Mouse (Mus musculus) embryonic fibroblast, embryonic 13.5 days (primary cell): ENCODE measurements around the gene Pwwp2b. TPM values are rescaled to one million over a fixed set of nuclear protein-coding genes. Genes with fewer than 3 reads are reported as not detected.

Source experiments
- H3K27ac ChIP-seq: 2 replicates; pipeline ENCODE4 v1.5.1; 2012; ENCODE audit warnings: low read length, control low read depth, inconsistent platforms; ENCODE audit not compliant: insufficient read depth
- H3K4me1 ChIP-seq: 2 replicates; pipeline ENCODE4 v1.6.1; 2011; ENCODE audit warnings: low read length; ENCODE audit not compliant: control insufficient read depth, insufficient read depth
- H3K4me3 ChIP-seq: 2 replicates; pipeline ENCODE4 v1.5.1; 2011; ENCODE audit warnings: mild to moderate bottlenecking, control low read depth, low read length; ENCODE audit not compliant: insufficient read depth
- CTCF ChIP-seq: IDR thresholded peaks from 2 replicates; pipeline ENCODE4 v1.5.1; 2011; ENCODE audit warnings: mild to moderate bottlenecking, control low read depth, low read length, moderate library complexity, borderline replicate concordance; ENCODE audit not compliant: insufficient read depth
- POLR2A ChIP-seq: IDR thresholded peaks from 2 replicates; pipeline ENCODE4 v1.6.1; 2011; ENCODE audit warnings: low read depth, mild to moderate bottlenecking, control low read depth, low read length, moderate library complexity
- polyA plus RNA-seq: library from polyadenylated mRNA; stranded (reverse); fragments of >200 nt; gene quantifications from 2 replicates; pipeline ENCODE4 v1.2.4, GENCODE M21; 2011; ENCODE audit warnings: low read depth; ENCODE audit not compliant: missing spikeins, insufficient read length

Gene Pwwp2b
- polyA plus RNA-seq, 1 experiment, result 8.9 TPM

DNA sequence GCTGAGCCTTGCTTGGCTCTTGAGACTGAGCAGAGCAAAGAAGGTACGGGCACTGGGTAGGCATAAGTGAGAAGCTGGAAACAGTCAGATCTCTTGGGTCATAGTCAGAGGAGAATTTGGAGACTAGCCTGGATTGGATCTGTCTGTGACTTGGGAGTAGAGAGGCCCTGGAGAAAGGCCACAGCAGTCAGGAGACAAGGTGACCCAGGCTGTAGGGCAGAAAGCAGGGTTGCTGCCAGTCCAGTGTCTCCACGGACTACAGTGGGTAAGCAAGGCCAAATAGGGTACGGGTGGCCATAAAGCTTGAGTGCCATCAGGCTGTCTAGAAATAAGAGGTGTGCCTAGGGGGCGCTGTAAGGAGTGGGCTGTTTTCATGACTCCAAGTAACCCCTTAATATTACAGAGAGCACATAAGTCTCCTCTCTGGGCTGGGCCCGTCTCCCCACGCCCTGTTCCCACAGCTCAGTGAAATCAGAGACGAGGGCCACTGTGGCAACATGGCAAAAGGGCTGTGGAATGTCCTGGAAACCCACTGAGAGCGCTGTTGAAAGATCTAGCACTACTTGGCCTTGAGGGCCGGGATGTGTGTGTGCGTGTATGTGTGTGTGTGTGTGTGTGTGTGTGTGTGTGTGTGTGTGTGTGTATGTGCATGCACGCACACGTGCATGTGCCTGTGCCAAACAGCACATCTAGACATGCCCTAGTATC, 12.5 kb upstream of the Pwwp2b start:
- H3K4me1 ChIP-seq, result peaks cover 5% of the 10 kb centered on the region; the same call in 1 of the 2 replicates
- no peak for TF ChIP-seq POLR2A
- TF ChIP-seq CTCF, result no peak
- no peak overlapping the region for H3K27ac ChIP-seq
- no peak overlapping the region for H3K4me3 ChIP-seq

GRCm38 (mm10) chr7:139239432-139239831, 8.8 kb upstream of the Pwwp2b start:
- H3K4me3 ChIP-seq, result no peak overlapping the region
- peaks cover 4% of the 10 kb centered on the region; the same call in 1 of the 2 replicates for H3K4me1 ChIP-seq
- no peak for TF ChIP-seq POLR2A
- TF ChIP-seq CTCF, result no peak
- no peak overlapping the region for H3K27ac ChIP-seq

DNA sequence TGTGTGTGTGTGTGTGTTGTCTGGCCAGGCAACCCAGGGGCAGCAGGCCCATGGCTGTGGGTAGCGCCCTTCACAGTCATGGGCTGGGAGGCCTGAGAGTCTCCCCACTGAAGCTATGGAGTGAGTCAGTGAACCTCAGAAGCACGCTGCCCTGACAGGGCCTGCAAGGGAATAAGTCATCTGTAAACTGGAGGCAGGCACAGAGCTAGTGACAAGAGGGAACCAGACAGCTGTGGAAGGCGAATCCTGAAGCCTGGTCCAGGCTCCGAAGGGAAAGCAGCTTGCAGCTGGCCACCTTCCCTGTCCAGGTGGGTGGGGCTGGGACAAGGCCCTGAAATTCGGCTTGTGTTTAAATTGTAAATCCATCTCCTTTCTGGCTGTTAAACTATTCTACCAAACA, 2.2 kb upstream of the Pwwp2b start:
- no peak overlapping the region for H3K4me3 ChIP-seq
- TF ChIP-seq CTCF, result no peak
- TF ChIP-seq POLR2A, result peak; percentile 20; the same call in 1 of the 2 replicates
- H3K27ac ChIP-seq, result peak overlapping the region; percentile 94
- H3K4me1 ChIP-seq, result peaks cover 8% of the 10 kb centered on the region

- H3K27ac ChIP-seq, result peak overlapping the region; percentile 94
- peaks cover 14% of the 10 kb centered on the region for H3K4me1 ChIP-seq
- TF ChIP-seq CTCF (no peak), POLR2A (0 out of 2 replicates have a peak, but pooled peaks have one; percentile 38)
- H3K4me3 ChIP-seq, result peak overlapping the region; percentile 80
Observed at GRCm38 (mm10) chr7:139246931-139247880, 1.1 kb upstream of the Pwwp2b start.

GRCm38 (mm10) chr7:139248615-139249405, 528 bp downstream of the Pwwp2b start:
- Histone ChIP-seq H3K4me3 (peak overlapping the region; percentile 88), H3K4me1 (peaks cover 14% of the 10 kb centered on the region), H3K27ac (peak overlapping the region; percentile 72)
- TF ChIP-seq POLR2A, result no peak
- no peak for TF ChIP-seq CTCF

GRCm38 (mm10) chr7:139249406-139250210, 1.3 kb downstream of the Pwwp2b start:
- peaks cover 14% of the 10 kb centered on the region for H3K4me1 ChIP-seq
- H3K4me3 ChIP-seq, result peak overlapping the region; percentile 88
- TF ChIP-seq POLR2A, result no peak
- no peak for TF ChIP-seq CTCF
- H3K27ac ChIP-seq, result no peak overlapping the region

GRCm38 (mm10) chr7:139251881-139252301, 3.6 kb downstream of the Pwwp2b start:
- TF ChIP-seq CTCF, result no peak
- TF ChIP-seq POLR2A, result no peak
- H3K27ac ChIP-seq, result no peak overlapping the region
- no peak overlapping the region for H3K4me3 ChIP-seq
- peaks cover 14% of the 10 kb centered on the region for H3K4me1 ChIP-seq

DNA sequence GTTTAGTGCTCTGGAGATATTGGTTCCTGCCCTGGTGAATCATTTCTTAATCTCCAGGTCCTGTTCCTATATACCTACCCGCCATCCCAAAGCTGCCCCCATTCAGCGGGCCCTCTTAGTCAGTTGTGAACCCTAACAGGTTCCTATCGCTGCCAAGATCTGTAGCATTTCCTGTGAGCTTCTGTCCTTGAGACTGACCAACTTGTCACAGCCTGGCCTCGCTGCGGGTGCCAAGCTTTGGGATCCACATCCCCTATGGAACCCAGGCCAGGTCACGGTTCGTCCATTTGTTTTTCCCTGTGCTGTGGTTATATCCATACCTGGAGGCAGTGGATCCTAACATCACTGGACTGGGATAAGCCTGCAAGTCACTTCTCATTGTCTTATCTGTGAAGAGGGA, 4.3 kb downstream of the Pwwp2b start:
- no peak overlapping the region for H3K4me3 ChIP-seq
- peaks cover 10% of the 10 kb centered on the region for H3K4me1 ChIP-seq
- H3K27ac ChIP-seq, result no peak overlapping the region
- no peak for TF ChIP-seq POLR2A
- no peak for TF ChIP-seq CTCF

- Histone ChIP-seq H3K27ac (no peak overlapping the region), H3K4me1 (peaks cover 10% of the 10 kb centered on the region), H3K4me3 (no peak overlapping the region)
- TF ChIP-seq CTCF (no peak), POLR2A (no peak)
Observed at GRCm38 (mm10) chr7:139252986-139253385, 4.7 kb downstream of the Pwwp2b start.
